Mouse (Mus musculus) layer of hippocampus, adult 2 months (tissue): ENCODE data around the gene Spef2. TPM values are rescaled to one million over a fixed set of nuclear protein-coding genes. Genes with fewer than 3 reads are reported as not detected.
"Not testable (repeated sequence)": the region's sequence is repeated elsewhere in the genome, so short reads cannot be mapped to it uniquely, and the experiment has no call there.

Experiments used
- DNase-seq, 2 experiments: peaks; one replicate each; pipeline ENCODE4 v3.0.0; 2022; ENCODE audit warnings: low spot score in 2 of 2
- H3K27ac ChIP-seq: fragments of 200-600 bp; 2 replicates; pipeline ENCODE4 v1.8.1; 2022
- H3K4me3 ChIP-seq: fragments of 200-600 bp; 2 replicates; pipeline ENCODE4 v1.8.1; 2022; ENCODE audit warnings: mild to moderate bottlenecking
- CTCF ChIP-seq: fragments of 200-600 bp; conservative IDR thresholded peaks from 2 replicates; pipeline ENCODE4 v1.8.1; 2022; ENCODE audit warnings: antibody characterized with exemption, mild to moderate bottlenecking, moderate library complexity
- long read RNA-seq, 2 experiments: library from polyadenylated mRNA; stranded (forward); transcript quantifications; one replicate each; pipeline ENCODE4 v2.0.0; 2021; ENCODE audit warnings: borderline mapping rate in 2 of 2
- total RNA-seq, 2 experiments: library from RNA; stranded (reverse); gene quantifications; 2 replicates each; pipeline ENCODE4 v1.2.3; 2021

Gene Spef2
- total RNA-seq, result 1 to 10 TPM; 2.2 to 2.3 TPM
- long read RNA-seq, experiment 1, partial matches to known transcripts, result 1 of 1 reads
- long read RNA-seq, experiment 1, other reads (novel, unspliced or antisense), result 0 of 1 reads
- long read RNA-seq, experiment 2, full-length matches to known transcripts, result 1 of 2 reads
- long read RNA-seq, experiment 2, partial matches to known transcripts, result 1 of 2 reads
- long read RNA-seq, experiment 2, other reads (novel, unspliced or antisense), result 0 of 2 reads

GRCm38 (mm10) chr15:9748359-9749102 lies at the start of gene Spef2:
TSS of gene Spef2 (minus strand) at chr15:9748868.
- no peak within 1 kb of the TSS for H3K27ac ChIP-seq
- DNase-seq, result peak; percentile 63 to 70
- H3K4me3 ChIP-seq, result peak within 1 kb of the TSS; percentile 56
- TF ChIP-seq CTCF, result peak; percentile 68

DNA sequence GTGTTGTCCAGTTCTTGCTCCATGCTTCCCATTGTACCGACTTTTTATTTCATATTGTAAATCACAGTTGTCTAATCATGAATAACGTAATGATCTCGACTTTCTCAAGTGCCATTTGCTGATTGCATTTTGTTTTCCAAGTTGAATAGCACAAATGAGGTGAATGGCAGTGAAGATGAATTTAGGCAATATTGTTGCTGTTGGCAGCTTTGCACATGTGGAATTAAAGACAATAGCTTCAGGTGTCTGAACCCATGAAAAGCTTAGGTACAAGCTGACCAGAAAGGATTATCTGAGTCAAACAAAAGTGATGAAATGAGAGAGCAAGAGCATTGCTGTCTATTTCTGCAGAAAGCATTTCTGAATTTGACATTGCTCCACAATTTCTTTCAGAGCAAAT lies 45.5 kb upstream of the Spef2 start:
- no peak for TF ChIP-seq CTCF
- no peak for DNase-seq
- Histone ChIP-seq H3K4me3 (no peak overlapping the region), H3K27ac (no peak overlapping the region)

GRCm38 (mm10) chr15:9788245-9789030 lies 39.8 kb upstream of the Spef2 start:
- DNase-seq, result no peak
- Histone ChIP-seq H3K27ac (no peak overlapping the region), H3K4me3 (no peak overlapping the region)
- TF ChIP-seq CTCF, result no peak

DNA sequence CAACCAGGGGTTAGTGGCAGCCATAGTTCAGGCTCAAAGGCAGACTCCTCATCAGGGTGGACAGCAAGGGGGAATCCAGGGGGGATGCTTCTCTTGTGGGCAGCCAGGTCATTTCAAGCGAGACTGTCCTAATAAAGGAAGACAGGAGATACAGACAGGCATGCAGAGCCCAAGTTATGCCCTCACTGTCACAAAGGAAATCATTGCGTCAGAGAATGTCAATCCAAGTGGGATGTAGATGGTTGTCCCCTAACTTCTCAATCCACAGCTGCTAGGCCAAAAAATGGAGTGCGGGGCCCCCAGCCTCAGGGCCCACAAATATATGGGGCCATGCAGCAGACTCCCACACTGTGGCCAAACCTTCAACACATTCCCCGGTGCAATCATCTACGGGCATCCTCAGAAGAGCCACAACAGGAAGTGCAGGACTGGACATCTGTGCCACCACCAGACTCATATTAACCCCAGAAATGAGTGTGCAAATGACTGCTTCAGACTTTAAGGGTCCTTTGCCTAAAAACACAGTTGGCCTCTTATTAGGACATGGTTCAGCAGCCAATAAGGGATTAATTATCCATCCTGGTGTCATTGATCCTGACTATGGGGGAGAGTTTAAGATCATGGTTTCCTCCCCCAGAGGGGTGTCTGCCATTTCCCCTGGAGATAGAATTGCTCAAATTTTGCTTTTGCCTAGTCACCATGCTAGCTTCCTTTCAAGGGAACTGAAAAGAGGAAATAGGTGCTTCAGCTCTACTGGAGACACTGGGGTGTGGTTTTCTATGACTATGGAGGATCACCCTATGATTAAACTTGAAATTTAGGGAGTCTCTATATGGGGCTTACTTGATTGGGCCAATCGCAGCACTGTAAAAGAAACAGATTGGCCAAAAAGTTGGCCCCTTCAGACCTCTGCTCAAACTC lies 25.8 kb upstream of the Spef2 start:
- H3K4me3 ChIP-seq, DNase-seq, H3K27ac ChIP-seq: not testable (repeated sequence)

DNA sequence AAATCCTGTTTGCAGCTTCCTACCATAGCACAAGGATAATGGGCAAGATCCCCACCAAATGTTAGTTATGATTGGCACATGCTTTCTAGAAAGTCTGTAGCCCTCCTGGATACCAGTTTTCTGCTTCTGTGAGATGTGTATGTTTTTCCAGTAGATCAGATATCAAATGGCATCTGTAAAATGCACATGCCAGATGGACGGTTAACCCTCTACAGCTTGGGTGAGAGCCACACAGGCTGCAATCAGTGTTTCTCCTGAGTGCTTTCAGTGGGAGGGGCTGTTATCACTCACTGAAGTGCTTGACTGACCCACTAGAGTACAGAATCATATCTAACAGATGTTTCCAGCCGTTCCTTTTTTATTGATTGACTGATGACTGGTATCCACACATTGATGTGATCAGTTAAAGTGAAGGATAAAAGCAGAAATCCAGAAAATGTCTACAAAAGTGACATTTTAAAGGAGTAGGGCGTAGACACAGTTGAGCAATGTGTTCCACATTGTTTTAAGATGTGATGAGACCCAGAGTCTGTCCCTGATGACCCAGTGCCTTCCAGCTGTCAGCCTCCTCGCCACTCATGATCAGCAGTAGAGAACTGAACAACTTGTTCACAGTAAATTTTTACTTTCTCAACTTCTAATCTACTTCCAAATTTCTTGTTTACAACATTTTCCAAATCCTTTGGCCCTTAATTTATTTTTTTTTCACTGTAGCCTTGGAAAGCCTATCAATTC lies 19.7 kb upstream of the Spef2 start:
- no peak for TF ChIP-seq CTCF
- Histone ChIP-seq H3K4me3 (no peak overlapping the region), H3K27ac (no peak overlapping the region)
- no peak for DNase-seq

DNA sequence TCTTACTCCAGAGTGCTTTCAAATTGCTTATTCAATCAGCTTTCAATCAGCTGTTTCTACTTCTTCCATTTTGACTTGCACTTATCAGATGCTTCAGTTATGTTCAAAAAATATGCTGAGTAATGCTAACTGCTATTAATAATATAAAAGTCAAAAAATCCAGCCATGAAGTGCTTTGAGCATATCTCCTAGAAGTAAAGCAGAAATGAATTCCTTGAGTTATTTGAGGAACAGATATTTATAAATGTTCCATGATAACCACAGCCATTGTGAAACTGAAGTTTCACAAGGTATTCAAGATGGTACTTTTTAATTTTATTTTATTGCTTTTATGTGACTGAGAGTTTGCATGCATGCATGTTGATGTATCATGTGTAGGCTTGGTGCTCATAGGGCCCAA lies 18.4 kb upstream of the Spef2 start:
- Histone ChIP-seq H3K27ac (no peak overlapping the region), H3K4me3 (no peak overlapping the region)
- TF ChIP-seq CTCF, result no peak
- no peak for DNase-seq

DNA sequence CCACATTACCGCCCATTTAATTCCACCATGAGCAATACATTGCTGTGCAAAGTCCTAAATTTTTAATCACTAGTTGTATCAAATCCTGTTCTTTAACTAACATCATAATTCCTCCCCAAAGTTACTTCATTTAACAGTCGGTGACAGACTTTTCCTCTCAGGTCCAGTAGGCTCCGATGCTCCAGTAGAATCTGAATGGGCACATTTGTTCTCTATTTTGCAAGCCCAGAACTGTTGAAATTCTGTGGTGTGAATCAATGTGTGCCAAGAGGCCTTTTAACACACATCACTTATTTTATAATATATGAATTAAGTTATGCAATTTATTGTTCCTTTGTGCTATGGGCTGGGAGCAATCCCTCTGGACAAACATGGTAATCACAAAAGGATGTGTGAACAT lies 2.3 kb upstream of the Spef2 start:
- DNase-seq, result no peak
- no peak for TF ChIP-seq CTCF
- Histone ChIP-seq H3K4me3 (no peak overlapping the region), H3K27ac (no peak overlapping the region)

- Histone ChIP-seq H3K27ac (no peak overlapping the region), H3K4me3 (no peak overlapping the region)
- DNase-seq, result no peak
- no peak for TF ChIP-seq CTCF
Measured at GRCm38 (mm10) chr15:9747410-9748104, 1.1 kb downstream of the Spef2 start.

- Histone ChIP-seq H3K4me3 (no peak overlapping the region), H3K27ac (no peak overlapping the region)
- no peak for TF ChIP-seq CTCF
- DNase-seq, result no peak
Measured at GRCm38 (mm10) chr15:9742172-9742571, 6.5 kb downstream of the Spef2 start.

GRCm38 (mm10) chr15:9714574-9715458 lies 33.9 kb downstream of the Spef2 start:
- H3K4me3 ChIP-seq, result no peak overlapping the region
- no peak for DNase-seq
- H3K27ac ChIP-seq, result no peak overlapping the region
- peak; percentile 50 for TF ChIP-seq CTCF
